Mouse (Mus musculus): ENCODE data around the gene Tmem202. TPM values are rescaled to one million over a fixed set of nuclear protein-coding genes. Genes with fewer than 3 reads are reported as not detected.

Gene Tmem202
- polyA plus RNA-seq, 1 experiment: 0.34 TPM

GRCm38 (mm10) chr9:59537651-59538050 lies 2.0 kb downstream of the Tmem202 start:
- no peak for TF ChIP-seq POLR2A (IDR thresholded peaks at IDR 0.05; ENCODE audit: low read depth, low read length)
- no peak for TF ChIP-seq CTCF (IDR thresholded peaks at IDR 0.05; ENCODE audit: extremely low read depth, insufficient read length, insufficient replicate concordance, low read depth, low read length)

GRCm38 (mm10) chr9:59533889-59534288 lies 5.8 kb downstream of the Tmem202 start:
- 66% methylated on average over 4 of the region's 4 CpGs for WGBS
- H3K36me3 ChIP-seq (ENCODE audit: control insufficient read depth, insufficient read depth, low read length): no peaks in the 10 kb centered on the region
- H3K27me3 ChIP-seq (ENCODE audit: control insufficient read depth, insufficient read depth, low read length): no peaks in the 10 kb centered on the region
- TF ChIP-seq POLR2A (IDR thresholded peaks at IDR 0.05; ENCODE audit: low read depth, low read length) (no peak), CTCF (IDR thresholded peaks at IDR 0.05; ENCODE audit: extremely low read depth, insufficient read length, insufficient replicate concordance, low read depth, low read length) (no peak)
- no peak overlapping the region for H3K27ac ChIP-seq (ENCODE audit: insufficient read depth, low read depth, low read length)
- H3K4me3 ChIP-seq (ENCODE audit: low read depth, low read length): no peak overlapping the region
- peaks cover 4% of the 10 kb centered on the region; the same call in 1 of the 2 replicates for H3K4me1 ChIP-seq (ENCODE audit: control insufficient read depth, insufficient read depth, insufficient read length, low read length)

More at GRCm38 (mm10) chr9:59537651-59538050, 2.0 kb downstream of the Tmem202 start:
- H3K4me1 ChIP-seq (ENCODE audit: control insufficient read depth, insufficient read depth, insufficient read length, low read length): peaks cover 13% of the 10 kb centered on the region; the same call in 1 of the 2 replicates
- H3K4me3 ChIP-seq (ENCODE audit: low read depth, low read length): no peak overlapping the region
- H3K27ac ChIP-seq (ENCODE audit: insufficient read depth, low read depth, low read length): no peak overlapping the region
- WGBS: 59% methylated on average over 3 of the region's 3 CpGs
- H3K27me3 ChIP-seq (ENCODE audit: control insufficient read depth, insufficient read depth, low read length): no peaks in the 10 kb centered on the region
- H3K36me3 ChIP-seq (ENCODE audit: control insufficient read depth, insufficient read depth, low read length): no peaks in the 10 kb centered on the region

- TF ChIP-seq CTCF (IDR thresholded peaks at IDR 0.05; ENCODE audit: extremely low read depth, insufficient read length, insufficient replicate concordance, low read depth, low read length): no peak
- no peak for TF ChIP-seq POLR2A (IDR thresholded peaks at IDR 0.05; ENCODE audit: low read depth, low read length)
- H3K27ac ChIP-seq (ENCODE audit: insufficient read depth, low read depth, low read length): no peak overlapping the region
- H3K4me1 ChIP-seq (ENCODE audit: control insufficient read depth, insufficient read depth, insufficient read length, low read length): peaks cover 4% of the 10 kb centered on the region; the same call in 1 of the 2 replicates
- no peak overlapping the region for H3K4me3 ChIP-seq (ENCODE audit: low read depth, low read length)
- 60% methylated on average over 2 of the region's 2 CpGs for WGBS
- no peaks in the 10 kb centered on the region for H3K27me3 ChIP-seq (ENCODE audit: control insufficient read depth, insufficient read depth, low read length)
- H3K36me3 ChIP-seq (ENCODE audit: control insufficient read depth, insufficient read depth, low read length): no peaks in the 10 kb centered on the region
Measured at GRCm38 (mm10) chr9:59533422-59533821, 6.2 kb downstream of the Tmem202 start.

- no peak for TF ChIP-seq CTCF (IDR thresholded peaks at IDR 0.05; ENCODE audit: extremely low read depth, insufficient read length, insufficient replicate concordance, low read depth, low read length)
- TF ChIP-seq POLR2A (IDR thresholded peaks at IDR 0.05; ENCODE audit: low read depth, low read length): no peak
- no peaks in the 10 kb centered on the region for H3K4me1 ChIP-seq (ENCODE audit: control insufficient read depth, insufficient read depth, insufficient read length, low read length)
- H3K27ac ChIP-seq (ENCODE audit: insufficient read depth, low read depth, low read length): no peak overlapping the region
- H3K27me3 ChIP-seq (ENCODE audit: control insufficient read depth, insufficient read depth, low read length): no peaks in the 10 kb centered on the region
- no peak overlapping the region for H3K4me3 ChIP-seq (ENCODE audit: low read depth, low read length)
- 61% methylated on average over 5 of the region's 5 CpGs for WGBS
- H3K36me3 ChIP-seq (ENCODE audit: control insufficient read depth, insufficient read depth, low read length): no peaks in the 10 kb centered on the region
Measured at GRCm38 (mm10) chr9:59531645-59532044, 8.0 kb downstream of the Tmem202 start.

- H3K27me3 ChIP-seq (ENCODE audit: control insufficient read depth, insufficient read depth, low read length): no peaks in the 10 kb centered on the region
- 89% methylated on average over 2 of the region's 2 CpGs for WGBS
- H3K4me3 ChIP-seq (ENCODE audit: low read depth, low read length): no peak overlapping the region
- TF ChIP-seq POLR2A (IDR thresholded peaks at IDR 0.05; ENCODE audit: low read depth, low read length) (no peak), CTCF (IDR thresholded peaks at IDR 0.05; ENCODE audit: extremely low read depth, insufficient read length, insufficient replicate concordance, low read depth, low read length) (no peak)
- H3K4me1 ChIP-seq (ENCODE audit: control insufficient read depth, insufficient read depth, insufficient read length, low read length): no peaks in the 10 kb centered on the region
- no peak overlapping the region for H3K27ac ChIP-seq (ENCODE audit: insufficient read depth, low read depth, low read length)
- H3K36me3 ChIP-seq (ENCODE audit: control insufficient read depth, insufficient read depth, low read length): no peaks in the 10 kb centered on the region
Measured at GRCm38 (mm10) chr9:59528274-59528673, 11.4 kb downstream of the Tmem202 start.

- TF ChIP-seq POLR2A (IDR thresholded peaks at IDR 0.05; ENCODE audit: low read depth, low read length) (no peak), CTCF (IDR thresholded peaks at IDR 0.05; ENCODE audit: extremely low read depth, insufficient read length, insufficient replicate concordance, low read depth, low read length) (no peak)
- Histone ChIP-seq H3K36me3 (ENCODE audit: control insufficient read depth, insufficient read depth, low read length) (no peaks in the 10 kb centered on the region), H3K27me3 (ENCODE audit: control insufficient read depth, insufficient read depth, low read length) (no peaks in the 10 kb centered on the region), H3K27ac (ENCODE audit: insufficient read depth, low read depth, low read length) (no peak overlapping the region), H3K4me3 (ENCODE audit: low read depth, low read length) (no peak overlapping the region), H3K4me1 (ENCODE audit: control insufficient read depth, insufficient read depth, insufficient read length, low read length) (no peaks in the 10 kb centered on the region)
- WGBS: 85% methylated on average over 3 of the region's 3 CpGs
Measured at GRCm38 (mm10) chr9:59527580-59527979, 12.1 kb downstream of the Tmem202 start.

GRCm38 (mm10) chr9:59526727-59527126 lies 12.9 kb downstream of the Tmem202 start:
- WGBS: 54% methylated on average over 6 of the region's 6 CpGs
- Histone ChIP-seq H3K27ac (ENCODE audit: insufficient read depth, low read depth, low read length) (no peak overlapping the region), H3K36me3 (ENCODE audit: control insufficient read depth, insufficient read depth, low read length) (no peaks in the 10 kb centered on the region), H3K4me3 (ENCODE audit: low read depth, low read length) (no peak overlapping the region), H3K27me3 (ENCODE audit: control insufficient read depth, insufficient read depth, low read length) (no peaks in the 10 kb centered on the region), H3K4me1 (ENCODE audit: control insufficient read depth, insufficient read depth, insufficient read length, low read length) (no peaks in the 10 kb centered on the region)
- no peak for TF ChIP-seq CTCF (IDR thresholded peaks at IDR 0.05; ENCODE audit: extremely low read depth, insufficient read length, insufficient replicate concordance, low read depth, low read length)
- TF ChIP-seq POLR2A (IDR thresholded peaks at IDR 0.05; ENCODE audit: low read depth, low read length): no peak

Measured in small intestine, adult 2 months (tissue).